Mouse (Mus musculus): ENCODE data around the gene Nup210l. TPM values are rescaled to one million over a fixed set of nuclear protein-coding genes. Genes with fewer than 3 reads are reported as not detected.

The Nup210l gene
- total RNA-seq, 2 experiments from 2014 or later: 0.24 to 0.42 TPM

DNA sequence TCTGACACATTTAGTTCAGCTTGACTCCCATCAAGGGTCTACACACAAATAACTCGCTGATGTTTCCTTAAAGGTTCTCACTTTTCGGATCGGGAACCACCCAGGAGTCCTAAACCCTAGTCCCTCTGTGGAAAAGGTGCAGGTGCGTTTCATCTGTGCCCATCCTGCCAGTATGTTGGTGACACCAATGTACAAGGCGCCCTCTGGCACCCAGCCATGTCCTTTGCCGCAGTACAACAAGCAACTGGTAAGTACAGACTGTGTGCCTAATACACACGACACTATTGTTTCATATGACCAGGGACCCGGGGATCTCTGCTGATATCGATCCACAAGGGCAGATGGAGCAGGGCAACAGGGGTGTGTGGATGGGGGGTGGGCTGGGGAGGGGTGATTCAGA, 55.8 kb downstream of the Nup210l start:
- peak; percentile 48 for DNase-seq

DNA sequence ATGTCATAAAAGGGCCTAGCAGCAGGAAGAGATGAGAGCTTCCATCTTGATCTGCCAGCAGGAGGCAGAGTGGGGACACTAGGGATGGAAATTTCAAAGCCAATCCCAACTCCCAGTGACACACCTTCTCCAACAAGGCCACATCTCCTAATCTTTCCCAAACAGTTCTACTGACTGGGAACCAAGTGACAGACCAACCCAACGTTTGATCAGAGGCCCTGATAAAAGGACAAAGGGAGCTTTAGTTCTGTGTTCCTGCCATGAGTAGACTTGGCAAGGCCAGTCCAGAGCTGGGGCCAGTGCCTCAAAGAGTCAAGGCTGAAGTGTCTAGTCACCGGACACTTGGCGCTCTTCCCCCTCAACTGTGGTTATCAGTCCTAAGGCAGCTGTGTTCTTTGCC, 57.6 kb downstream of the Nup210l start:
- DNase-seq: peak; percentile 50

DNA sequence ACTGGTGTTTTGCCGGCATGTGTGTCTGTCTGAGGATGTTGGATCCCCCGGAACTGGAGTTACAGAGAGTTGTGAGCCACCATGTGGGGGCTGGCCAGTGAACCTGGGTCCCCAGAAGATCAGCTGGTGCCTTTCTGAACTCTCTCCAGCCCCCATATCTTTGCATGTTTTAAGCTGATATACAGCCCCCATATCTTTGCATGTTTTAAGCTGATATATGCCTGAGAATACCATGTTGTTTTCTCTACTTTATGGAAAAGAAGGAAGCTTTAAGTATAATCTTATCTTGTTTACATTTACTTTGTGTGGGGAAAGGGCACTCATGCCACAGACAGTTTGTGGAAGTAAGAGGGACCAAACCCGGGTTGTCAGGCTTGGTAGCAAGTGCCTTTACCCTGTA, 75.6 kb downstream of the Nup210l start:
- DNase-seq: no peak

DNA sequence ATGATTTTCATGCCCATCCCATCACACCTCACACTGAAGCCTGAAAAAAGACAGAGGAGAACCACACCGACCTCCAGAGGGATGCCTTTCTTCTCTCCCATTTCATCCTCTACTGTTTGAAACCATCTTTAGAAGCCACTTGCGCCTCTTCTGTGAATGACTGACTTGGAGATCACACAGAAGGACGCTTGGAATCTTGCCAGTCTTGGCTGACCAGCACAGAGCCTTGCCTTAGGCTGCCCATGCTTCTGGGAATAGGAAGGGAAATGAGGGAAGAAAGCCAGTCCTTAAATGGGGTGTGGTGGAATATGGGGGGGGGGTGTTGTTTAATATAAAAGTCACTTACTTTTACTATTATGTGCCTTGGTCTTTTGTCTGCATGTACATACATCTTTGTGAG, 79.6 kb downstream of the Nup210l start:
- DNase-seq: peak; percentile 50

DNA sequence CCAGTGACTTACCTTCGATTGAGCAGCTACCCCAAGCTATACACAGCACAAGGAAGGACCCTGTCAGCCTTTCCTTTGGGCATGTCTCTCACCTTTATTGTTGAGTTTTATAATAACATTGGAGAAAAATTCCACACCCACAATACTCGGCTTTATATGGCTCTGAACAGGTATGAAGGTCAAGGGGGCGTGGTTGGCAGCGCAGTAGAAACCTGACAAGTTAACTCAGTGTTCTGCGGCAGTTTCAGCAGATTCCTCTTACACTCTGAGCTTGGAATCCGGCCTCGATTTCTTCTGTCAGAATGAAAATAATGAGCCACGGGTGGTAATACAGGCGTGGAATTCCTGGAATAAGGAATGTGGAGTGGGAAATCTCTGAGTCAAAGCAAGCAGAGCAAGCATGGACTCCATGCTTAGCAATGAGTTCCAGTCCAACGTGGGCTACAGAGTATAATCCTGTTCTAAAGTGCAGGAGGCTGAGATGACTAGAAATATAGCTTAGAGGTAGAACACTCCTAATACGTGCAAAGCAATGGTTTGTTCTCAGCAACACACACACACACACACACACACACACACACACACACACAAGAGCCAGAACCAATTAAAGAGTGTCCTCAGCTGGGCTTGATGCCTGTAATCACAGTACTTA, 87.1 kb downstream of the Nup210l start:
- no peak for DNase-seq

DNA sequence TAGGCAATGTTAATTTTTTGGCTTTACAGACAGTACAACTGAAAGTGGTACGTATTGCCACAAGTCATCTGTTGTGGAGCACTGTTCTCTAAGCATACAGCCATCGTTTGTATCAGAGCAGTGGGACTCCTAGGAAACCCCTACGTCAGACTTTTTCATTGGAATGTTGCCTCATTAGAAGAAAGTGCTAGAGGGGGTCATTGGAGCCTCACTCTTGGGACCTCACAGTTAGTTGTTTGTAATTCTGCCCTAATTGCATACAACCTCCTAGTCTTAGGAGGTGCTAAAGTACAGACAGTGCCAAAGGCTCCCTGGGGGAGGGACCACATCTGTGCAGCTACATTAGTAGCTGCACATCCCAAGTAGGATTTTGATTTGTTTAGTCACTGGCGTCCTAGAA, 90.8 kb downstream of the Nup210l start:
- DNase-seq: no peak

DNA sequence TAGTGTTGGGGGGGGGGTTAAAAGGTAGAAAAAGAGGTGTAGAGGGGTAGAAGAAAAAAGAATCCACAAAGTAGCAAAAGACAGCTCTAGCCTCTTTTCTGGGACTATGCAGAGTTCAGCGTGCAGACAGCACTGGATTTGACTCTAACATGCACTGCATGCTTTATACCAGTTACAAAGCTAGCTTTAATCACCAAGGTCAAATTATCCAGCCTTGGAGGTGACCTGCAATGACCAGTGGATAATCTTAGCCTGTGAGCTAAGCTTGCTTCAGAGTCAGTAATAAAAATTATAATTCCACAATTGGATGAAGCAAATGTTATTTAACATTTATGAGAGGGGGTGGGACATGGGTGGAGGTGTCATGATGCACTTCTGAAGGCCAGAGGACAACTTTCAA, 91.7 kb downstream of the Nup210l start:
- no peak for DNase-seq

DNA sequence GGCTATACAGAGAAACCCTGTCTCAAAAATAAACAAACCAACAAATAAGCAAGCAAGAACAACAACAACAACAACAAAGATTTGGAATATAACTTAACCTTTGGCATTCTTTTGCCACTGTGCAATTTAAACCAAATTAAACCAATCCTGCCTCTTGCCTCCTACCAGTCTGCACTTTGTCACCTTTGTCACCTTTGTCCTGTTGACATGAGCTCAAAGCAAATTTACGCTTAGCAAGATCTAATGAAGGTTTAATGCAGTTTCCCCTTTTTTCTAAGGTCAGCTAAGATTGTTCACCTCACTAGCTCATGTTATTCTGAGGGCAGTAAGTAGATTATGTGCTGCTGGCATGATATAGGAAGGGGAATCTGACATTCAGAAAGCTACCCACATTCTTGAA, 93.6 kb downstream of the Nup210l start:
- DNase-seq: no peak

DNA sequence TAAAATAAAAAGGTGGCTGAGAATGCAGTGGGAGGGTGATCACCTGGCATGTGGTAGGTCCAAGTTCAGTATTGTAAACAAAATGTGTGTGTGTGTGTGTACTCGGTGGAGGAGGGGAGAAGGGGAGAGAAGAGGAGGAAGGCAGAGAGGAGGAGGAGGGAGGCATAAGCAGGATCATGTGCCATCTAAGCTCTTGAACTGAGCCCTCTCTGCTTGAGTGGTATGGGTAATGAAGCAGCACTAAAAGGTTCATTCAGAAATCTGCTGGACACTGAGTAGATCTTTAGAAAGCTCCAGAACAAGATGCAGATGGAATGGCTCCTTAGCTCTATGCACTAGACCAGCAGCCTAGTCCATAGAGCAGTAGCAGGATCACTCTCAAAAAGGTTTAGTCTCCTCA, 99.0 kb downstream of the Nup210l start:
- DNase-seq: no peak

DNA sequence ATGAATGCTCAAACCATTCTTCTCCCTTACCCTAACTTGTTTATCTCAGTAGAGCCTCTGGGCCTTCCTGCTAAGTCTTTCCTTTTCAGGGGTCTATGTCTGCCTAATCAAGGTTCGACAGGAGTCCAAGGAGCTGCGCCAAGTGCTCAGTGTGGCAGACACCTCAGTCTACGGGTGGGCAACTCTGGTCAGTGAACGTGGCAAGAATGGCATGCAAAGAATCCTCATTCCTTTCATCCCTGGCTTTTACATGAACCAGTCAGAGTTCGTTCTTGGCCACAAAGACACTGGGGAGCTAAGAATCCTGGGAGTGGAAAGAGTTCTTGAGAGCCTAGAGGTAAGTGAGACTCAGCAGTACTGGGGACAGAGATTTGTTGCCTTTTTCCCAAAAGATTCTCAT, 99.7 kb downstream of the Nup210l start:
- no peak for DNase-seq

DNA sequence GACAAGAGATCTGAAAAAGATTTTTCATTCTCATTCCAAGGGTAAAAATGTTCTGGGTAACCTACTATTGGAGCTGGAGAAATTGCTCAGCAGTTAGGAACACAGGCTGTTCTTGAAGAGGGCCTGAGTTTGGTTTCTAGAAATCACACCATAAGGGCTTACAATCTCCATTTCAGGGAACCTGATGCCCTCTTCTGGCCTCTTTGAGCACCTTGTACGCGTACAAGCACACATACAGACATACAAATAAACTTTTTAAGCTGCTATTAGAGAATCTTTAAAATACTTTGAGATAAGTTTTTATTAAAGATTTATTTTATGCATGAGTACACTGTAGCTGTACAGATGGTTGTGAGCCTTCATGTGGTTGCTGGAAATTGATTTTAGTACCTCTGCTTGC, 100.7 kb downstream of the Nup210l start:
- DNase-seq: no peak

DNA sequence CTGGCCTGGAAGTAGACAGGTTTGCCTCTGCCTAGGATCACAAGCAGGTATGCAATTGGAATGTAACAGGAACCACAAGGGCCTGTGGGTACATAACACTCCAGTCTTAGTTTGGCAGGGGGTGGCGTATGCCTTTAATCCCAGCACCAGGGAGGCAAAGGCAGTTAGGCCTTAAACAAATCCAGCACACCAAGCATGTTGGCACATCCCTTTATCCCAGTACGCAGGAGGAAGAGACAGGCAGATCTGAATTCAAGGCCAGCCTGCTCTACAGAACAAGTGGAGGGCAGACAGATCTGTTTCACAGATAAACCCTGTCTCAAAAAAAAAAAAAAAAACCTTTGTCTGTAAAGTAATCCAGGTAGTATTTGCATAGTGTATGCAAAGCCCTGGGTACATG, 104.7 kb downstream of the Nup210l start:
- DNase-seq: no peak

DNA sequence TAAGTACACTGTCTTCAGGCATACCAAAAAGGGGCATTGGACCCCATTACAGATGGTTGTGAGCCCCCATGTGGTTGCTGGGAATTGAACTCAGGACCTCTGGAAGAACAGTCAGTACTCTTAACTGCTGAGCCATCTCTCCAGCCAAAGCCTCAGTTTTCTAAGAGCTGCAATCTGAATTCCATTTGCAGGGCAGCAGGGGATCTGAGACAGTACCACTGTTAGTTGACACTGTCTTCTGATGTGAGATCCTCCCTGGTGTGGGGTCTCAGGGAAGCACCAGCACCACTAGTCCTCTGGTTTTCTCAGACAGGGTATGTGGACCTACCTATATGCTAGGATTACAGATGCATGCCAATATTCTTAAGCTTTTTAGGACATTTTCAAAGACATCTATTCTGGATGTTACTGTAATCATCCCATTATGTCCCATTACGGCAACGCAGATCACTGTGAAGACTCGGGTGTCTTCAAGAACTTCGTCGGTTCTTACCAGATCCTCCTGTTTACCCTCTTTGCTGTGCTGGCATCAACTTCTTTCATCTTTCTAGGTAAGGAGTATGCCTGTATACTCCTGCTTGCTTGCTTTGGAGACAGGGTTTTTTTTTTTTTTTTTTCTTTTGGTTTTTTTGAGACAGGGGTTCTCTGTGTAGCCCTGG, 106.1 kb downstream of the Nup210l start:
- no peak for DNase-seq

DNA sequence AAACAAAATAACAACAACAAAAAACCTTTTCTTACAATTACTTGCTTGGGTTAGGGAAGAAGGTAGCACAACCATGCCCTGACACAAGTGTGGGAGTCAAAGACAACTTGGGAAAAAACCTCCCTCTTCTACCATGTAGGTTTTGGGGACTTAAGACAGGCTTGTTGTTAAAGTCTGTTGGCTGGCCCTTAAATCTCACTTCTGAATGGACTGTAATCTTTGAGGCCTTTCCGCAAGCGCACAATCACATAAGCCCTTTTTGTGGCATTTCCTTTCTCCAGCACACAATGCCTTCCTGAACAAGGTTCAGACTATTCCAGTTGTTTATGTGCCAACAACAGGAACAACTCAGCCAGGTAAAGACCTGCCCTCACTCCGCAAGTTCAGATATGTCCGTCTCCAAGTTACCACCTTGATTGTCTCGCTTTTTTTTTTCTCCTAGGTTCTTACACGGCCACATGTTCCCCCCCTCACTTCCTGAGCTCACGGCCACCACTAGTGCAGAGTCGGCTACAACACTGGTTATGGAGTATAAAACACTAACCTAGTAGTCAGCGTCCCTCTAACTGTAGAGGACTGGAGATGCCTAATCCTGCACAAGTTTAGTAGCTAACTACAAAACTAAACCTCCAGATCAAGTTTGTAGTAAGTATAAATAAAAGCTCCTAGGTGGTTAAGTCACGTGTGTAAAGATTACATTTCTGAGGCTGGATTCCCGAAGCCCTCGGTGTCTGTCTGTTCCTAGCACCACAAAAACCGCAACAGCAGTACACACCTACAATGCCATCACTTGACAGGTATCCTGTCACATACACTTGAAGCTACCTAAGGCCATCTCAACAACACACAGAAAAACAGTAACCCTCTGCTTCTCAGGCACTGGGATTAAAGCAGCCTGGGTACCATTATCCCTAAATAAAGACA, 107.8 kb downstream of the Nup210l start:
- no peak for DNase-seq

DNA sequence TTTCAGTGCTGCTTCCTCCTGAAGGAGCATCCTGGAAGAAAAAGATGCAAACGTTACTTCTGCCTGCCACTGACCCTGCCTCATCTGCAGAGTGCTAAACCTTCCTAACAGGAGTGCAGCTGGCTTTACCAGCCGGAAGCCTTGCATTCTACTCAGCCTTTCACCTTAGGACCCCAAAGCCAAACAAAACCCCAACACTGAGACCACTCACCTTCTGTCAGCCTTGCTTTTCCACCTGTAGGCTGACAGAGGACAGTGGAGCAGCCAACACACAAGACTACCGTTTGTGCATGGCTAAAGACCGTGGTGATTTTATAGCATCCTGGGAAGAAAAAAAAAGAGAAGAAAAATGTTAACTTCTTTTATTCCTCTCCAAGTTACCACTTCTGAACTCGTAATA, 108.8 kb downstream of the Nup210l start:
- no peak for DNase-seq

DNA sequence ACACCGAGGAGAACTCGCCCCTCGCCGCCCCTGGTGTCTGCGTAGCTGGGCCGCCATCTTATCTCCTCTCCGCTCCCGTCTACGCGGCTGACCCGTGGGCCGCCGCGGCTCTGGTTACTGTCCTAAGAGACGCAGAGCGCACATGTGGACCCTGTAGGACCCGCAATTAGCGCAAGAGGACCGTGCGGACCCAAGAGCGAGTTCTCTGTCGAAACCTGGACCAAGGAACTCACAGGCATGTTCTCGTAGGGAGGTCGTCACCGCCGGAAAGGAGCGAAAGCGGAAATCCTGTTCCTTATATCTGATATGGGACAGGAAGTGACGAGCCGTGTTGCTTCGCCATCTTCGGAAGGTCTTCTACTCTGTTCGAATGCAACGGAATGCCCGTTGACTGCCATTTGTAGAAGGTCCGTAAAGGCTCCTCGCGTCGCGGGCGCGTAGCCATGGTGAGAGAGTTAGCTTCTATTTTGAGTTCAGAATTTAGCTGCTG, 109.5 kb downstream of the Nup210l start, which contains the start of the genes Rps27 and Rab13:
TSS of gene Rps27 (minus strand) at position 275 of the 490 bp plus-strand sequence.
TSS of gene Rab13 (plus strand) at position 319 of the 490 bp plus-strand sequence.
- DNase-seq: peak; percentile 90

DNA sequence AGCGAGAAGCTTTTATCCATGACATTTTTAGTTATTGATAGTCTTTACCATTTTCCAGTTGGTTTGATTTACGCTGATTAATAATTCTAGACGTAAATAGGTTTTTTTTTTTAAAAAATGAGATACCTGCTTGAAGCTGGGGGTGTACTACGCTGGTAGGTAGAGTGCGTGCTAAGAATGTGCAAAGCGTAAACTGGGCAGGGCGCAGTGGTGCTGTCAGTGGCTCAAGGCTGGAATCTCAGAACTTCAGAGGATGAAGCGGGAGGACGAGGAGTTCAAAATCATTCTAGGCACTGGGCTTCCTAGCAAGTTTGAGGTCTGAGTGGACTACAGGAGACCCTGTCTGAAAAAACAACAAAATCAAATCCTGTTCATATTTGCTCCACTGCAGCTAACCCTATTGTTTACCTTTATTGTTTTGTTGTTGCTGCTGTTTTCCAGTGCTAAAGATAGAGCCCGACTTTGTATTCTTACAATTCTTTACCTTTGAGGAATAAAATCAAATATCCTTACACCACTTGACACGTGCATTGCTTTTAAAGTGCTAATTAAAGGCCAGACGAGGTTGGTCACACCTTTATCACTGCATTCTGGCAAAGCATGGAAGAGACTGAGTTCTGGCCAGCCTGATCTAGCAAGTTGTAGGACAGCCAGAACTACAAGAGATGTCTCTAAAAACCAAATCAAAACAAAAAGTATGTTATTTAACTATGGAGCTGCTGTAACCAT, 110.2 kb downstream of the Nup210l start:
- DNase-seq: peak; percentile 37

DNA sequence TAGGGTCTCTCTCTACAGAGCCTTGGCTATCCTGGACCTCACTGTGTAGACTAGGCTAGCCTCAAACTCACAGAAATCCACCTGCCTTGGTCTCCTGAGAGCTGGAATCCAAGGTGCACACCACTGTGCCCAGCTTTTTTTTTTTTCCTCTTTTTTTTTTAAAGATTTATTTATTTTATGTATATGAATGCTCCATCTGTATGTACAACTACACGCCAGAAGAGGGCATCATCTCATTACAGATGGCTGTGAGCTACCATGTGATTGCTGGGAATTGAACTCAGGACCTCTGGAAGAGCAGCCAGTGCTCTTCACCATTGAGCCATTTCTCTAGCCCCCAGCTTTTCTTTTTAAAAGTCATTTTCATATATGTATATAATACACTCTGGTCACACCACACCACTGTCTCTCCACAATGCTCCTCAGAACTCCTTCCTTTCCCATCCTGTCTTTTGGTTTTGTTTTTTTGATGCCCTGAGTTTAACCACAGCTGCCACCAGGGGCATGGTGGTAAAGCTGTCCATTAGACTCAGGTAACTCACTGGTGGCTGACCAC, 112.0 kb downstream of the Nup210l start:
- DNase-seq: no peak

DNA sequence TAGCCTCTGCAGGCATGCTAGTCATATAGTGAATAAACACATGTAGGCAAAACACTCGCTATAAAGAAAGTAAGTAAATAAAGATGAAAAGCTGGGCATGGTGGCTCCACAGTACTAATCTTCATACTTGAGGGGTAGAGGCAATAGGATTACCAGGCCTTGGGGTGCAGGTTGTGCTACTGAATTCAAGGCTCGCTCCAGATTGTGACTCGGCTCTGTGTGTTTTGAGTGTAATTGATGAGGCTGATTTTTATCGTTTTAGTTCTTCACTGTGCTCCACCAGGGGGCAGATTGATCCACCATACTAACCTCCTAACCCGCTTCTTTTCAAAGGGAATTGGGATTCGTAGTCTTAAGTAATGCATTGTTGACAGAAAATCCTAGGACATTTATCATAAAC, 116.2 kb downstream of the Nup210l start:
- DNase-seq: peak; percentile 64

DNA sequence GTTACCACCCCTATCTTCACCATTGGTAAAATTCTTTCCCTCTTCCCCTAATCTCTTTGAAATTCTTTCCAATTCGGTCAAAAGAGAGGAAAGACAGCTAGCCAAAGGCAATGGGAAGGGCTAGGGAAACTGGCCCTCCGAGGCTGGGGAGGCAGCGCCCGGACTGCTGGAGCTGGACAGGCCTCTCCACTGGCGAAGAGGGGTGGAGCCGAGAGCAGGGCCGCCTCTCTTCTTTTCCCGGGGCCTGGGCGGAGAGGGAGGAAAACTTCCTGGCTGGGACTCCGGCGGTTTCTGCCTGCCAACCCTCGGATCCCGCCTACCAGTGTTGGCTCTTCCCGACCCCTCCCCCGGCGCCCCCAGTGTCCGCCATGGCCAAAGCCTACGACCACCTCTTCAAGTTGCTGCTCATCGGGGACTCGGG, 116.6 kb downstream of the Nup210l start:
- DNase-seq: peak; percentile 90

DNA sequence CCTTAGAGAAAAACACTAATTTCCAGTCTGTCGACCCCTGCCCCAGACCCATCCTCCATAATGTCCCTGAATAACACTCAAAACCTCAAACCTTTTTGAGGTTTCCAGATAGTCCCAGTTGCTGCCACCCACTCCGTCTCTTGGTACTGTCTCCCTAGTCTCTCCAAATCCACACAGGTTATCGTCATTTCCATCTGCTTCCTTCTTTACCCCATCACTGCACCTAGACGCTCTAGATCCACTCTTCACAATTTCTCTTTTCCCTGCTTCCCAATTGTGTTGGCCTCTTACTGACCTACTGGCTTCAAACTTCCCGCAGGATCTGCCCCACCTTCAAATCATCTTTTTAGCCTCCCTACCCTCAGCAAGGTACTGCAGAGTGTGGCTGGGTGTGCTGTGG, 117.2 kb downstream of the Nup210l start:
- no peak for DNase-seq

DNA sequence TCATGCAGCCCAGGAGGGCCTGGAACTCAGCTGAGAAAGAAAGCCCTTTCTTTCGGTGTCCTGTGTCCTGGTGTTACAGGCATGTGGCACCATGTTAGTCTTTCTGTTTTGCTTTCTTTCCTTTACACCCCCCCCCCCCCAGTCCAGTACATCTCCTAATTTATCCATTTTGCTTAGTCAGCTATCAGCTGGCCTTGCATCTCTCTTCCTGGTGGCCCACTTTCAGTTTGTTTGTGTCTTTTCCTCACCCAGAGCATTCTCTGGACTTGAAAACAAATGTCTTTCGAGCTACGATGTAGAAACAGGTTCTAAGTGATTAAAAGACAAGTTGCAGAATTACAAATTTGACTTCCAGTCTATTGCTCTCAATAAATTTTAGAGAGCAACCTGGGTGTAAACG, 118.5 kb downstream of the Nup210l start:
- DNase-seq: no peak
